Mouse (Mus musculus): Measurements from ENCODE around the gene Olfr1497.
"Not testable (repeated sequence)": the region's sequence is repeated elsewhere in the genome, so short reads cannot be mapped to it uniquely, and the experiment has no call there.

The Olfr1497 gene

GRCm38 (mm10) chr19:13798102-13798501 lies at the start of gene Olfr1497:
TSS of gene Olfr1497 (minus strand) at chr19:13798202.
- no peak for DNase-seq (ENCODE audit: low spot score)

GRCm38 (mm10) chr19:13830388-13830787 lies 32.4 kb upstream of the Olfr1497 start, which contains the start of gene Olfr1500:
TSS of gene Olfr1500 (minus strand) at chr19:13830488.
- no peak for DNase-seq (ENCODE audit: low spot score)

- DNase-seq (ENCODE audit: low spot score), result no peak
Measured at GRCm38 (mm10) chr19:13828447-13828846, 30.4 kb upstream of the Olfr1497 start.

- DNase-seq (ENCODE audit: low spot score), result no peak
Measured at GRCm38 (mm10) chr19:13820847-13821246, 22.8 kb upstream of the Olfr1497 start.

GRCm38 (mm10) chr19:13819347-13819746 lies 21.3 kb upstream of the Olfr1497 start, which contains the start of gene Olfr1499:
TSS of gene Olfr1499 (minus strand) at chr19:13819447.
- no peak for DNase-seq (ENCODE audit: low spot score)

GRCm38 (mm10) chr19:13818827-13819226 lies 20.8 kb upstream of the Olfr1497 start:
- DNase-seq (ENCODE audit: low spot score), result no peak

GRCm38 (mm10) chr19:13812823-13813222 lies 14.8 kb upstream of the Olfr1497 start:
- no peak for DNase-seq (ENCODE audit: low spot score)

GRCm38 (mm10) chr19:13805486-13805885 lies 7.5 kb upstream of the Olfr1497 start:
- not testable (repeated sequence) for DNase-seq (ENCODE audit: low spot score)

GRCm38 (mm10) chr19:13777578-13777977 lies 20.4 kb downstream of the Olfr1497 start, which contains the start of gene Olfr1496:
TSS of gene Olfr1496 (plus strand) at chr19:13777878.
- DNase-seq (ENCODE audit: low spot score), result no peak

GRCm38 (mm10) chr19:13768565-13769276 lies 29.3 kb downstream of the Olfr1497 start:
- no peak for DNase-seq (ENCODE audit: low spot score)

- no peak for DNase-seq (ENCODE audit: low spot score)
Measured at GRCm38 (mm10) chr19:13764306-13764705, 33.7 kb downstream of the Olfr1497 start, which contains the start of gene Olfr1495. TSS of gene Olfr1495 (plus strand) at chr19:13764606.

GRCm38 (mm10) chr19:13749366-13749765 lies 48.6 kb downstream of the Olfr1497 start:
- DNase-seq (ENCODE audit: low spot score), result no peak
